Mouse (Mus musculus) MEL (cell line): Measurements from ENCODE around the gene Gga1. TPM values are rescaled to one million over a fixed set of nuclear protein-coding genes. Genes with fewer than 3 reads are reported as not detected.

ENCODE experiments used
- DNase-seq: peaks from one replicate; pipeline ENCODE4 v3.0.0; 2011; ENCODE audit warnings: low read depth, low spot score
- H3K27ac ChIP-seq: 2 replicates; pipeline ENCODE4 v1.5.1; 2012; ENCODE audit warnings: low read depth, mild to moderate bottlenecking, control low read depth, low read length, moderate library complexity; ENCODE audit not compliant: control insufficient read depth
- H3K27me3 ChIP-seq, 2 experiments: fragments of 150-350 bp in 1 of 2; sonication (generic) in 1 of 2; 2 replicates each; pipeline ENCODE4 v1.6.1; 2012; ENCODE audit warnings: low read length in 2 of 2, mild to moderate bottlenecking in 2 of 2, improper control_type of control experiment in 1 of 2, moderate library complexity in 1 of 2; ENCODE audit not compliant: insufficient read depth in 2 of 2, control insufficient read depth in 1 of 2
- H3K36me3 ChIP-seq, 2 experiments: 2 replicates each; pipeline ENCODE4 v1.6.1; 2012 to 2014; ENCODE audit warnings: low read length in 2 of 2, improper control_type of control experiment in 1 of 2, inconsistent platforms in 1 of 2, mild to moderate bottlenecking in 1 of 2; ENCODE audit not compliant: insufficient read depth in 2 of 2, control insufficient read depth in 1 of 2
- H3K4me1 ChIP-seq, 2 experiments: fragments of 150-350 bp in 1 of 2; sonication (generic) in 1 of 2; 2 replicates each; pipeline ENCODE4 v1.6.1; 2012; ENCODE audit warnings: low read length in 2 of 2, improper control_type of control experiment in 1 of 2, mild to moderate bottlenecking in 1 of 2; ENCODE audit not compliant: insufficient read depth in 2 of 2, control insufficient read depth in 1 of 2
- H3K4me3 ChIP-seq, 2 experiments: fragments of 150-350 bp in 1 of 2; sonication (generic) in 1 of 2; 2 replicates each; pipeline ENCODE4 v1.5.1; 2012; ENCODE audit warnings: low read depth in 2 of 2, low read length in 2 of 2, mild to moderate bottlenecking in 2 of 2, moderate library complexity in 2 of 2, control low read depth in 1 of 2, improper control_type of control experiment in 1 of 2; ENCODE audit not compliant: control insufficient read depth in 1 of 2, insufficient read depth in 1 of 2
- H3K79me2 ChIP-seq: 2 replicates; pipeline ENCODE4 v1.6.1; 2012; ENCODE audit warnings: mild to moderate bottlenecking, low read length, moderate library complexity; ENCODE audit not compliant: control insufficient read depth, poor library complexity, insufficient read depth
- H3K9ac ChIP-seq: 2 replicates; pipeline ENCODE4 v1.6.1; 2012; ENCODE audit warnings: low read depth, mild to moderate bottlenecking, control low read depth, low read length, moderate library complexity; ENCODE audit not compliant: control insufficient read depth, poor library complexity, severe bottlenecking
- H3K9me3 ChIP-seq: fragments of 150-350 bp; sonication (generic); replicated peaks from 2 replicates; pipeline ENCODE4 v1.6.1; 2012; ENCODE audit warnings: mild to moderate bottlenecking, low read length, improper control_type of control experiment, moderate library complexity; ENCODE audit not compliant: insufficient read depth
- BHLHE40 ChIP-seq: IDR thresholded peaks from 2 replicates; pipeline ENCODE4 v1.6.1; 2012; ENCODE audit warnings: low read depth, mild to moderate bottlenecking, inconsistent platforms, low read length, improper control_type of control experiment, borderline replicate concordance
- CHD1 ChIP-seq: IDR thresholded peaks from 2 replicates; pipeline ENCODE4 v1.6.1; 2012; ENCODE audit warnings: low read depth, mild to moderate bottlenecking, inconsistent platforms, low read length, improper control_type of control experiment
- CTCF ChIP-seq, 3 experiments: IDR thresholded peaks in 2 of 3; conservative IDR thresholded peaks in 1 of 3; 2 replicates each; pipeline ENCODE4 v1.5.1; 2011 to 2012; ENCODE audit warnings: low read length in 3 of 3, low read depth in 2 of 3, mild to moderate bottlenecking in 2 of 3, improper control_type of control experiment in 1 of 3, inconsistent platforms in 1 of 3, mixed read lengths in 1 of 3, moderate library complexity in 1 of 3; ENCODE audit not compliant: control insufficient read depth in 1 of 3, insufficient read depth in 1 of 3, poor library complexity in 1 of 3, severe bottlenecking in 1 of 3
- E2F4 ChIP-seq: IDR thresholded peaks from 2 replicates; pipeline ENCODE4 v1.6.1; 2011; ENCODE audit warnings: low read depth, low read length, improper control_type of control experiment, borderline replicate concordance
- ELF1 ChIP-seq: IDR thresholded peaks from 2 replicates; pipeline ENCODE4 v1.6.1; 2014; ENCODE audit warnings: low read depth, mild to moderate bottlenecking, inconsistent platforms, low read length, improper control_type of control experiment, moderate library complexity
- EP300 ChIP-seq, 2 experiments: IDR thresholded peaks; 2 replicates each; pipeline ENCODE4 v1.6.1; 2011; ENCODE audit warnings: improper control_type of control experiment in 2 of 2, low read length in 2 of 2, low read depth in 1 of 2, mild to moderate bottlenecking in 1 of 2
- GABPA ChIP-seq: IDR thresholded peaks from 2 replicates; pipeline ENCODE4 v1.6.1; 2012; ENCODE audit warnings: low read depth, mild to moderate bottlenecking, inconsistent platforms, low read length, improper control_type of control experiment, moderate library complexity
- KAT2A ChIP-seq: conservative IDR thresholded peaks from 2 replicates; pipeline ENCODE4 v1.6.1; 2012; ENCODE audit warnings: low read depth, low read length, improper control_type of control experiment, inconsistent platforms
- MAX ChIP-seq: IDR thresholded peaks from 2 replicates; pipeline ENCODE4 v1.6.1; 2011; ENCODE audit warnings: low read length, improper control_type of control experiment
- MXI1 ChIP-seq: IDR thresholded peaks from 2 replicates; pipeline ENCODE4 v1.6.1; 2011; ENCODE audit warnings: mild to moderate bottlenecking, low read depth, low read length, improper control_type of control experiment
- MYC ChIP-seq: IDR thresholded peaks from 2 replicates; pipeline ENCODE4 v1.6.1; 2011; ENCODE audit warnings: low read depth, mild to moderate bottlenecking, low read length, improper control_type of control experiment, moderate library complexity
- NELFE ChIP-seq: IDR thresholded peaks from 2 replicates; pipeline ENCODE4 v1.6.1; 2011; ENCODE audit warnings: low read depth, low read length, improper control_type of control experiment
- NRF1 ChIP-seq: IDR thresholded peaks from 2 replicates; pipeline ENCODE4 v1.6.1; 2014; ENCODE audit warnings: low read depth, mild to moderate bottlenecking, inconsistent platforms, low read length, improper control_type of control experiment, moderate library complexity; ENCODE audit not compliant: poor library complexity, insufficient read depth, severe bottlenecking
- POLR2AphosphoS5 ChIP-seq: IDR thresholded peaks from 2 replicates; pipeline ENCODE4 v1.6.1; 2012; ENCODE audit warnings: low read depth, borderline replicate concordance, mild to moderate bottlenecking, inconsistent platforms, low read length, moderate library complexity, mixed read lengths
- RAD21 ChIP-seq: IDR thresholded peaks from 2 replicates; pipeline ENCODE4 v1.6.1; 2011; ENCODE audit warnings: mild to moderate bottlenecking, low read depth, low read length, improper control_type of control experiment
- RCOR1 ChIP-seq: IDR thresholded peaks from 2 replicates; pipeline ENCODE4 v1.6.1; 2012; ENCODE audit warnings: low read depth, mild to moderate bottlenecking, inconsistent platforms, low read length, improper control_type of control experiment
- SIN3A ChIP-seq: IDR thresholded peaks from 2 replicates; pipeline ENCODE4 v1.6.1; 2012; ENCODE audit warnings: low read length, improper control_type of control experiment, inconsistent platforms
- TCF12 ChIP-seq: IDR thresholded peaks from 2 replicates; pipeline ENCODE4 v1.6.1; 2014; ENCODE audit warnings: low read depth, mild to moderate bottlenecking, inconsistent platforms, low read length, improper control_type of control experiment, moderate library complexity
- UBTF ChIP-seq: IDR thresholded peaks from 2 replicates; pipeline ENCODE4 v1.6.1; 2012; ENCODE audit warnings: low read depth, mild to moderate bottlenecking, inconsistent platforms, low read length, improper control_type of control experiment, moderate library complexity, borderline replicate concordance; ENCODE audit not compliant: insufficient read depth
- USF1 ChIP-seq: IDR thresholded peaks from 2 replicates; pipeline ENCODE4 v1.6.1; 2014; ENCODE audit warnings: low read depth, mild to moderate bottlenecking, inconsistent platforms, low read length, improper control_type of control experiment, moderate library complexity
- ZKSCAN1 ChIP-seq: IDR thresholded peaks from 2 replicates; pipeline ENCODE4 v1.6.1; 2012; ENCODE audit warnings: low read depth, mild to moderate bottlenecking, inconsistent platforms, low read length, improper control_type of control experiment, moderate library complexity
- ZMIZ1 ChIP-seq: IDR thresholded peaks from 2 replicates; pipeline ENCODE4 v1.6.1; 2012; ENCODE audit warnings: low read depth, mild to moderate bottlenecking, inconsistent platforms, low read length, improper control_type of control experiment, moderate library complexity
- polyA plus RNA-seq, 2 experiments: library from polyadenylated mRNA; stranded (reverse) in 1 of 2; unstranded in 1 of 2; fragments of >175 nt in 1 of 2; fragments of >200 nt in 1 of 2; gene quantifications; 2 replicates each; pipeline versions ENCODE4 v1.2.1 to v1.2.4; 2012; ENCODE audit warnings: low replicate concordance in 2 of 2, low read depth in 1 of 2; ENCODE audit not compliant: insufficient read length in 2 of 2, insufficient read depth in 1 of 2, missing spikeins in 1 of 2
- total RNA-seq: library from RNA; depleted of rRNA; stranded (reverse); fragments of 300-350 nt; gene quantifications from 2 replicates; pipeline ENCODE4 v1.2.3, GENCODE M21; 2012

The Gga1 gene
- total and polyA plus RNA-seq, 3 experiments: 18.2 to 48.1 TPM; not detected in 1

DNA sequence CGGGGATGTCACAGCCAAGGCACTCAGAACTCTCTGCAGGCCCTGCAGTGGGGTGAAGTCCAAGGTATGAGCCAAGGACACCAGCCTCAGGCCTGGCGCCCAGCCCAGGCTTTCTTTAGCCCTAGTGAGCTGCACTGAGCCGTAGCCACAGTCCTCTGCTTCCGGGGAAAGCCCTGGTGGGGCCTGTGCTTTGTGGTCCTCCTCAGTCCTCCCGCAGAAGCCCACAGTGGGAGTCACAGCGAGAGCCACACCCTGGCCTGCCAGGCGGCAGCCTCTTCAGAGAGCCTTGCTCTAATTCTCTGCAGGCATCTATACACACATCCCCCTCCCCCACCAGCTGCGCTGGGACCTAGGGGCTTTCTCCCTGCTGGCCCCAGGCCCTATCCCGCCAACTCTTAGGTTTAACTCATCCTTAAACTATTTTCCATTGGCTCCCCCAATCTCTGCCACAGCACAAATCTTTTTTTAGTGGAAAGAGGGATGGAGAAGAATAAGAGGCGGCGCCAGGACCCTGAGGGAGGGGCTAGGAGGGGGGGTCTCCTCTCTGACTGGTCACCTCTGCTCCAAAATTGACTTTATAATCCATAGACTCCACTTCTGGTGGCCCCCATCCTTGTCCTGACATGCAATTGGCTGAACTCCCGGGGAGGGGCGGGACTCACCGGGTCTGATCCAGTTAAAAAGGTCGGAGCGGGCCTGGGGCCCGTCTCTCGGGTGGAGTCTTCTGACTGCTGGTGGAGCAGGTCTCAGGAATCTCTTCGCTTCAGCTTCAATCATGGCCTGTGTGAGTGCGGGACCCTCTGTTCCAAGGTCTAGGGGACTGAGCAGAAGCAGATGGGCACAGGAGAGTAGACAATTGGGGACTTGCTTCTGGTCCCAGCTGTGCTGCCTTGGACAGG lies 49.3 kb downstream of the Gga1 start, which contains the start of gene Lgals1 (continued):
- no peak for TF ChIP-seq UBTF
- no peak for TF ChIP-seq ZKSCAN1
- peak; percentile 98 for TF ChIP-seq NELFE
- peak; percentile 6 for TF ChIP-seq RCOR1
- TF ChIP-seq USF1: no peak
- peak; percentile 97 for TF ChIP-seq ZMIZ1
- no peak for TF ChIP-seq MYC
- no peak for TF ChIP-seq NRF1
- peak in 1 of 2 experiments; percentile 34; a peak in 2 of 4 replicates for TF ChIP-seq EP300 (IDR thresholded peaks at IDR 0.05; ENCODE audit: low read depth in 1 of 2, low read length in 2 of 2)
- TF ChIP-seq MAX: no peak
- TF ChIP-seq BHLHE40: no peak
- no peak for TF ChIP-seq CTCF (IDR thresholded peaks at IDR 0.05 in 2 of 3, conservative IDR thresholded peaks at IDR 0.05 in 1 of 3; ENCODE audit: control insufficient read depth in 1 of 3, insufficient read depth in 1 of 3, low read depth in 2 of 3, low read length in 3 of 3, poor library complexity in 1 of 3, severe bottlenecking in 1 of 3)
- TF ChIP-seq POLR2AphosphoS5: 0 out of 2 replicates have a peak, but pooled peaks have one; percentile 45
- no peak for TF ChIP-seq KAT2A
- no peak for TF ChIP-seq TCF12
- no peak for TF ChIP-seq E2F4
- 0 out of 2 replicates have a peak, but pooled peaks have one; percentile 22 for TF ChIP-seq ELF1
- no peak for TF ChIP-seq GABPA

DNA sequence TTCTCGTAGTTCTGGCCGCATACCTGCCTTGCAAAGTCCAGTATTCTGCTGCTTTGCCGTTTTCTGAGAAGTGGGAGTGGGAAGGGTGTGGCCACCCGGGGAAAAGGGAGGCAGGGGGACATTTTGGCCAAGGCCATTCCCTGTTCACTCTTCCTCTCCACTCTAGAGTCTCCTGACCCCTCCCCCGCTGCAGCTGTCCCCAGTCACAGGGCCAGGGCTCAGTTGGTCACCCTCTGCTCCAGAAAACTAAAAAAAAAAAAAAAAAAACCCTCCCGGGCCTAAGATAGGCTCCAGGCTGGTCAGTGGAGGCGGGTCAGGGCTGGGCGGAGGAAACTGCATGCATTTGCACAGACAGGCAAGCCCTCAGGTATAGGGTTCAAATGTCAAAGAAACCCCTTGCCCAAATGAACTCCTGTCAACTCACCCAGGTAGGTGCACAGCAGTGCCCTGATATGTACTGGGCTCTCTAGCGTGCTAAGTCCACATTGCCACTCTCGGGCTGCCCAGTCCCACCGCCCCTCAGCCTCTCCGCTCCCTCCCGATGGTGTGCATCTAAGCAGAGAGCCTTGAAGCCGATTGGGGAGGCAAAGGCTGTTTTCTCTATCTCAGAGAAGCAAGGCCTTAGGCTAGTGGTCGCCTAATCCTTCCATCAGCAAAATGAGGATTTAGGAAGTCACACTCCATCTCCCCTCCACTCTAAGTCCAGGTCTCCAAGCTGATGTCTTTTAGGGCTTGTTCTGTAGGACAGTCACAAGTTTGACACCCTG lies 50.2 kb downstream of the Gga1 start:
- Histone ChIP-seq H3K79me2 (peaks cover 10% of the 10 kb centered on the region), H3K27me3 (no peaks in the 10 kb centered on the region), H3K36me3 (peaks cover 0 to 28% of the 10 kb centered on the region in 2 experiments; a peak in 2 of 4 replicates), H3K9me3 (no peaks in the 10 kb centered on the region), H3K4me3 (peak overlapping the region; percentile 68 to 75), H3K9ac (peak overlapping the region; percentile 74), H3K4me1 (peaks cover 3 to 40% of the 10 kb centered on the region in 2 experiments; a peak in 3 of 4 replicates), H3K27ac (peak overlapping the region; percentile 87)
- peak; percentile 68 for DNase-seq
- TF ChIP-seq SIN3A (no peak; the same call in 1 of the 2 replicates), RAD21 (no peak), MXI1 (peak; percentile 3; the same call in 1 of the 2 replicates), MAX (0 out of 2 replicates have a peak, but pooled peaks have one; percentile 28), CHD1 (peak; percentile 84; the same call in 1 of the 2 replicates)
